Mouse (Mus musculus) myocyte (in vitro differentiated cells): ENCODE measurements around the gene Fam104a. TPM values are rescaled to one million over a fixed set of nuclear protein-coding genes. Genes with fewer than 3 reads are reported as not detected.

Experiments used
- H3K27me3 ChIP-seq: one replicate; pipeline ENCODE4 v1.6.1; 2011; ENCODE audit not compliant: control insufficient read depth, insufficient read depth, insufficient read length
- H3K36me3 ChIP-seq: one replicate; pipeline ENCODE4 v1.6.1; 2011; ENCODE audit not compliant: control insufficient read depth, insufficient read depth
- H3K4me2 ChIP-seq: one replicate; pipeline ENCODE4 v1.6.1; 2011; ENCODE audit warnings: low read depth, control low read depth
- H3K4me3 ChIP-seq: one replicate; pipeline ENCODE4 v1.5.1; 2011; ENCODE audit warnings: mild to moderate bottlenecking, control low read depth, moderate library complexity
- H3K79me2 ChIP-seq: one replicate; pipeline ENCODE4 v1.6.1; 2011; ENCODE audit not compliant: control insufficient read depth, insufficient read depth
- H3ac ChIP-seq: one replicate; pipeline ENCODE4 v1.6.1; 2011; ENCODE audit not compliant: control insufficient read depth, insufficient read length
- CEBPB ChIP-seq: IDR thresholded peaks from 2 replicates; pipeline ENCODE4 v1.6.1; 2011; ENCODE audit warnings: mild to moderate bottlenecking, moderate library complexity; ENCODE audit not compliant: poor library complexity, insufficient read depth, severe bottlenecking
- E2F4 ChIP-seq: IDR thresholded peaks from one replicate; pipeline ENCODE4 v1.6.1; 2011; ENCODE audit warnings: mild to moderate bottlenecking, control low read depth, moderate library complexity; ENCODE audit not compliant: insufficient read depth
- MAX ChIP-seq: IDR thresholded peaks from one replicate; pipeline ENCODE4 v1.6.1; 2011; ENCODE audit warnings: low read depth, mild to moderate bottlenecking, control low read depth
- MYOD1 ChIP-seq, 3 experiments: IDR thresholded peaks; one replicate each; pipeline ENCODE4 v1.6.1; 2011; ENCODE audit warnings: control low read depth in 2 of 3, low read depth in 2 of 3, mild to moderate bottlenecking in 2 of 3, moderate library complexity in 1 of 3; ENCODE audit not compliant: insufficient read length in 2 of 3, control insufficient read depth in 1 of 3
- MYOG ChIP-seq, 3 experiments: IDR thresholded peaks; one replicate each; pipeline ENCODE4 v1.6.1; 2011; ENCODE audit warnings: control low read depth in 2 of 3, low read depth in 2 of 3, mild to moderate bottlenecking in 2 of 3; ENCODE audit not compliant: insufficient read length in 2 of 3, control insufficient read depth in 1 of 3, insufficient read depth in 1 of 3
- POLR2A ChIP-seq: IDR thresholded peaks from one replicate; pipeline ENCODE4 v1.6.1; 2011; ENCODE audit warnings: low read depth, mild to moderate bottlenecking, control low read depth, moderate library complexity; ENCODE audit not compliant: insufficient read length
- POLR2AphosphoS2 ChIP-seq: IDR thresholded peaks from one replicate; pipeline ENCODE4 v1.6.1; 2011; ENCODE audit warnings: low read depth, control low read depth; ENCODE audit not compliant: insufficient read length
- REST ChIP-seq: IDR thresholded peaks from one replicate; pipeline ENCODE4 v1.6.1; 2011; ENCODE audit warnings: mild to moderate bottlenecking, control low read depth, moderate library complexity; ENCODE audit not compliant: insufficient read depth, insufficient read length
- SRF ChIP-seq: IDR thresholded peaks from one replicate; pipeline ENCODE4 v1.6.1; 2011; ENCODE audit warnings: low read depth; ENCODE audit not compliant: control insufficient read depth, insufficient read length
- TCF12 ChIP-seq: IDR thresholded peaks from one replicate; pipeline ENCODE4 v1.6.1; 2011; ENCODE audit warnings: mild to moderate bottlenecking, control low read depth; ENCODE audit not compliant: poor library complexity, insufficient read depth, severe bottlenecking
- TCF3 ChIP-seq: IDR thresholded peaks from one replicate; pipeline ENCODE4 v1.6.1; 2011; ENCODE audit warnings: low read depth, control low read depth; ENCODE audit not compliant: insufficient read length
- USF1 ChIP-seq: IDR thresholded peaks from one replicate; pipeline ENCODE4 v1.6.1; 2011; ENCODE audit warnings: low read depth, mild to moderate bottlenecking, control low read depth, moderate library complexity
- polyA plus RNA-seq: library from polyadenylated mRNA; unstranded; fragments of >200 nt; fragmentation: generic; extraction: Trizol; gene quantifications from one replicate; pipeline ENCODE4 v1.2.1, GENCODE M21; 2012; ENCODE audit warnings: missing spikeins

The Fam104a gene
- polyA plus RNA-seq, 1 experiment, result 45.8 TPM

GRCm38 (mm10) chr11:113617132-113617911 lies 66.6 kb downstream of the Fam104a start:
- no peaks in the 10 kb centered on the region for H3K79me2 ChIP-seq
- TF ChIP-seq REST (no peak), TCF12 (no peak), MAX (no peak), SRF (no peak), USF1 (no peak), MYOG (IDR thresholded peaks at IDR 0.05; ENCODE audit: control insufficient read depth in 1 of 3, insufficient read depth in 1 of 3, insufficient read length in 2 of 3, low read depth in 2 of 3) (no peak), CEBPB (no peak), E2F4 (no peak), POLR2AphosphoS2 (no peak), POLR2A (no peak), TCF3 (no peak), MYOD1 (IDR thresholded peaks at IDR 0.05; ENCODE audit: control insufficient read depth in 1 of 3, insufficient read length in 2 of 3, low read depth in 2 of 3) (no peak)
- H3K4me2 ChIP-seq, result no peak overlapping the region
- no peaks in the 10 kb centered on the region for H3K36me3 ChIP-seq
- H3K27me3 ChIP-seq, result no peaks in the 10 kb centered on the region
- H3ac ChIP-seq, result no peak overlapping the region
- no peak overlapping the region for H3K4me3 ChIP-seq

DNA sequence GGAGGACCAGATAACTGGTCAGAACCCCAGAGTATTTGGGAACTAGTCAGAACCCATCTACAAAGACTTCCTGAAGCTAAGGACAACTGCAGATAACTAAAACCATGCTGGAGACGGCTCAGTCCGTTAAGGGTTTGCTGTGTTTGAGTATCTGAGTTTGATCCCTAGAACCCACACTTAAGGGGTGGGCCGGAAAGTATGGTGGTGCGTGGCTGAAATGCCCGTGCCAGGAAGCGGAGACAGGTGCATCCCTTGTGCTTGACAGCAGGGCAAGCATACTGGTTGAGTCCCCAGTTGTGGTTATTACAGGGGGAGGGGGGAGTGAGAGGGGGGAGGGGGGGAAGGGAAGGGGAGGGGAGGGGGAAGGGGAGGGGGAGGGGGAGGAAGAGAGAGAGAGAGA lies 69.5 kb downstream of the Fam104a start:
- Histone ChIP-seq H3K36me3 (no peaks in the 10 kb centered on the region), H3K4me2 (no peak overlapping the region), H3ac (no peak overlapping the region)

DNA sequence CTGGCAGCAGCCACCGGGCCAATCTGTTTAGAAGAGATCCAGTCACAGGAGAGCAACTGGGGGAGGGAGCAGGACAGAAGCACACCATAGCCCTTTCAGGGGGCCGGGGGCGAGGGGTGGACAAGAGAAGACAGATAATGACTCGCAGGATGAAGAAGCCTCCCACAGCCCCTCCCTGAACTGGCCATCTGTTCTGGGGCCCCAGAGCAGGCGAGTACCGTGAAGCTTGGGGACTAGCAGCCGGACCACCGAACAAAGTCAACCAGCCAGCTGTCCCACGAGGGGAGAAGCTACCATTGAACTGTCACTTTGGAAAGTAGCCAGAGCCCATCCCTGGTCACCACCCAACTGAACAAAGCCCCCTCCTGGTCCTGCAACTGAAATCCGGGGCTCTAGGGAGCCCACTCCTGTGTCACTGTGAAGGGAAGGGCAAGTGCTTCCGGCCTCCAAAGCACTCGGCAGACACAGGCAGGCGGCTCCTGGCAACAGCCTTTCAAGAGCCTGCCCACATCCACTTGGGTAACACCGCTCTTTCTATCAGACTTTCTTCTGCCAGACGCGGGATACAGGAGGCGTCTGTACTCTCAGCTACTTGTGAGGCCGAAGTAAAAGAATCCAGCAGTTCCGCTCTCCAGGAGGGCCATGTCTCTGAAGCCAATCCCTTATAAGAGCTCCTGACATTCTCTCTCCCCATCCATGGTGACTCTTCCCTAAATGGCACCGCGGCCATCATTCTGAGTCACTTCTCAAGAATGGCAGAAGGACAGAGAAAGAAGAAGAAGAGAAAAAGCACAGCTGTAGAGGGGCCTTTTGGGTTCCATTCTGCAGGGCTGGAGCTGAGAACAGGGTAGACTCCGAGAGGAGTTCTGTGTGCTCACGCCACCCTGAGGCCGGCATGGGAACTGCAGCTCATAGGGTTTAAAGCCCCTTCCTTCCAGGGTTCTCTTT lies 72.0 kb downstream of the Fam104a start:
- no peak for TF ChIP-seq POLR2A
- TF ChIP-seq TCF12, result no peak
- no peak for TF ChIP-seq TCF3
- TF ChIP-seq CEBPB, result no peak
- no peak for TF ChIP-seq REST
- no peak for TF ChIP-seq E2F4
- no peak for TF ChIP-seq MAX
- TF ChIP-seq POLR2AphosphoS2, result no peak
- TF ChIP-seq USF1, result no peak
- TF ChIP-seq MYOG (IDR thresholded peaks at IDR 0.05; ENCODE audit: control insufficient read depth in 1 of 3, insufficient read depth in 1 of 3, insufficient read length in 2 of 3, low read depth in 2 of 3), result no peak
- no peak for TF ChIP-seq SRF
- TF ChIP-seq MYOD1 (IDR thresholded peaks at IDR 0.05; ENCODE audit: control insufficient read depth in 1 of 3, insufficient read length in 2 of 3, low read depth in 2 of 3), result no peak
- H3ac ChIP-seq, result no peak overlapping the region
- no peaks in the 10 kb centered on the region for H3K79me2 ChIP-seq
- no peaks in the 10 kb centered on the region for H3K36me3 ChIP-seq
- H3K27me3 ChIP-seq, result no peaks in the 10 kb centered on the region
- no peak overlapping the region for H3K4me3 ChIP-seq
- peak overlapping the region; percentile 56 for H3K4me2 ChIP-seq

More for the DNA sequence above, 69.5 kb downstream of the Fam104a start:
- H3K27me3 ChIP-seq, result no peaks in the 10 kb centered on the region
- no peaks in the 10 kb centered on the region for H3K79me2 ChIP-seq
- H3K4me3 ChIP-seq, result no peak overlapping the region
- TF ChIP-seq MYOD1 (IDR thresholded peaks at IDR 0.05; ENCODE audit: control insufficient read depth in 1 of 3, insufficient read length in 2 of 3, low read depth in 2 of 3), result peak in 1 of 3 experiments; percentile 26
- no peak for TF ChIP-seq POLR2A

Other genes starting within 250 kb of the Fam104a start
- gene Sstr2, start 64.8 kb downstream of the Fam104a start, polyA plus RNA-seq, result 5.3 TPM
- 25.6 TPM for gene Cog1, start 35.0 kb downstream of the Fam104a start, polyA plus RNA-seq
- 15.7 TPM for gene Slc39a11, start 34.1 kb downstream of the Fam104a start, polyA plus RNA-seq
- 10.6 TPM for gene D11Wsu47e, start 257 bp upstream of the Fam104a start, polyA plus RNA-seq
- 0.06 TPM for gene Cpsf4l, start 25.9 kb upstream of the Fam104a start, polyA plus RNA-seq
- 13.3 TPM for gene Cdc42ep4, start 67.7 kb upstream of the Fam104a start, polyA plus RNA-seq